Mouse (Mus musculus) lung, postnatal 4 days (tissue): Measurements from ENCODE around the gene Ypel4.
"Not testable (repeated sequence)": the region's sequence is repeated elsewhere in the genome, so short reads cannot be mapped to it uniquely, and the experiment has no call there.

ENCODE experiments used
- DNase-seq, 2 experiments: peaks; one replicate each; pipeline ENCODE4 v3.0.0; 2021

Ypel4 gene

GRCm38 (mm10) chr2:84728191-84728590, 5.7 kb upstream of the Ypel4 start:
- not testable (repeated sequence) for DNase-seq

DNA sequence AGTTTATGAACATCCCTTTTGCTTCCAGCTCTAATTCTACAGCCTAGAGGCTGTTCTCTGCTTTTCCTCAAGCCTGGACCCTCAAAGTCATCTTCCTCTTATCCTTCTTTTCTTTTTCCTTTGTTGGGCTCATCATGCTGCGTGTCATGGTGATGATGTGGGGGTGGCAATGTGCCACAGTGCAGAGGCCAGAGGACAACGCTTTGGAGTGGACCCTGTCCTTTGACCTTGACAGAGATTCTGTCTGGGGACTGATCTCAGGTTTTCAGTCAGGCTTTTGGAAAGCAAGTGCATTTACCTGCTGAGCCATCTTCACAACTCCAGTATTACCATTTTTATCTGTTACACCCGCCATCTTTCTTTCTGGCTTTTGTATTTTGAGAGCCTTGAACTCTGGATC, 2.7 kb upstream of the Ypel4 start:
- DNase-seq: no peak

DNA sequence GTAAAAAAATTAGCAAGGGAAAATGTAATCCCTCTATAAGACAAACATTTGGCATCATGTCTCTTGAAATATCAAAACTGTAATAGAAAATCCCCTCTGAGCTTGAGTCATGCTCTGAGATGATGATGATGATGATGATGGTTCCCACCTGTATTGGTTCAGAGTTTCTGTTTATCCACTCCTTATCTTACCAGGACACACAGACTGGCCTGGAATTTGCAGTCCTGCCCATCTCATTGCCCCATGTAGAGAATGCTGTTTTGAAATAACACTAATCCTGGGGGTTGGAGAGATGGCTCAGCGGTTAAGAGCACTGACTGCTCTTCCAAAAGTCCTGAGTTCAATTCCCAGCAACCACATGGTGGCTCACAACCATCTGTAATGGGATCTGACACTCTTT, 1.5 kb upstream of the Ypel4 start:
- DNase-seq: no peak

DNA sequence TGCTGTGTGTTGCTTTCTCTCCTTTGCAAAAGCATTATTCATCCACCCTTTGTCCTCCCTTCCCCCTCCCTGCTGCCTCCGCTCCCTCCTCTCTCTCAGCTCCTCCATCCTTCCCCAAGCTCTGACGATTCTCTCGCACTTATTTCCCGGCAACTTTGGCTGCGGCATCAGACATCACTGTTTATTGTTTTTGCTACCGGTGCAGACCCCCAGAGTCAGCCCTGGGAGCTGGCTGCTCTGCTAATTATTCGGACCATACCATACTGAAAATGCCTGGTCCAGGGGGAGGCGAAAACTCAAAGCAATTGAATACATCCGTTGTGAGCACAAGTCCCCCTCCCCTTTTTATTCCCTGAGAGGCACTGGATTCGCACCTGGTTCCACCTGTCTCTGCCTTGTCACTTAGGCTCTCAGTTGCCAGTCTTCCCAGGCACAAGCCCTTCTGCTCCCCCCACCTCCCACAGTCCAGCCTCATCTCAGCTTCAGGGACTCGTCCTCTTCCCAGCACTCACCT, 550 bp downstream of the Ypel4 start:
- no peak for DNase-seq

- no peak for DNase-seq
These were observed 1.1 kb downstream of the Ypel4 start for GRCm38 (mm10) chr2:84734919-84735318.

DNA sequence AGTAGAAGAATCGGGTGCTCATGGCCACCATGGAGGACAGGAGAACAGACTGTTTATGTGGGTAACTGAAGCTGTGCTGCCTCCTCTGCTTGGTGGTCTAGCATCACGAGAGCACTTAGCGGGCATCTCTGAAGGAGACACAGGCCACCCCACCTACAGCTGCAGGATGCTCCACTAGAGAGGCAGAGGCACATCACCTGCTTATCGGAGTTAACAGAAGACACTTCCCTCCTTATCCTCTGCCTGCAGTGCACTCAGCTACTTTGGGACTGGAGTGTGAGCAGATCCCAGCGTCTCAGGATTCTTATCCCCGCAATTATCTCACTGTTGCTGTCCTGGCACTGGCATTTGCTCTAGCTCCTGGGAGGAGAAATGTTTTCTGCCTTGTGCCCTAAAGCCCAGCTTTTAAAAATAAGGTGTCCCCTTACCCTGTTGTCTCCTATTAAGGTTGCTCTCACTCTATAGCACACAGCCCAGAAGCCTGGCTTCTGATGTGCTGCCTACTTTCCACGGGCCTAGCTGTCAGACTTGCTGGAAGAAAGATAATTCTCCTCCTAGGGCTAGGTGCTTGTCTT, 1.6 kb downstream of the Ypel4 start:
- DNase-seq: no peak

DNA sequence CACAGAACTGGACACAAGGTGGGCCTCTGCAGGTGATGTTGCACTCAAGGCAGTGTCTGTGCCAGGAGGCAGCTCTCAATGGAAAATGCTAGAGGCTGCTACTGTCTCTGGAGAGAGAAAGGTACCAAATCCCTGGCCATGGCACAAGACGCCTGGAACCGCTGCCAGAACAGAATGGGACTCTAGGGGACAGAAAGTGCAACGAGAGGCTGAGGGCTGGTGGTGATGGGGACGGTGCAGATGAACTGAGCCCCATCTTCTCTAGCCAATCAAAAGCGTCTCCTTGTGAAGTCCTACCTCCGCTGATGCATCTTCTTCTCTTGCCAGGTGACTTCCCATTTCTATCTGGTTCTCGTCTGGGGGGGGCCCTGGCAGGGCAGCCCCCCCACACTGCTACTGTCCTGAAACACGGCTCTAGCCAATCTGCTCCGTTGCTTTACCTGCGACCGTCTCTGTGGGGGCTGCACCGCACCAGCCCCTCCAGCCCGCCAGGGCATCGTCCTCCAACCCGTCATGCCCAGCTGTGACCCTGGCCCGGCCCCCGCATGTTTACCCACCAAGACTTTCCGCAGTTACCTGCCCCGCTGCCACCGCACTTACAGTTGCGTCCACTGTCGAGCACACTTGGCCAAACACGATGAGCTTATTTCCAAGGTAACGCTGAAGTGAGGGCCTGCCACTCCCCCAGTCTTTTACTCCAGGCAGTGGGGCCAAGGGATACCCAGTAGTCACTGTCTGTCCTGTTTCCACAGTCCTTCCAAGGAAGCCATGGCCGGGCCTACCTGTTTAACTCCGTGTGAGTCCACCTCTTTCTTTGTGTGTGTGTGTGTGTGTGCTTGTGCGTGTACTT, 2.7 kb downstream of the Ypel4 start:
- DNase-seq: peak in 1 of 2 experiments; percentile 31

- DNase-seq: peak; percentile 36 to 44
These were observed 3.6 kb downstream of the Ypel4 start for GRCm38 (mm10) chr2:84737451-84737925.

GRCm38 (mm10) chr2:84738271-84738911, 4.5 kb downstream of the Ypel4 start:
- DNase-seq: peak; percentile 49 to 60

DNA sequence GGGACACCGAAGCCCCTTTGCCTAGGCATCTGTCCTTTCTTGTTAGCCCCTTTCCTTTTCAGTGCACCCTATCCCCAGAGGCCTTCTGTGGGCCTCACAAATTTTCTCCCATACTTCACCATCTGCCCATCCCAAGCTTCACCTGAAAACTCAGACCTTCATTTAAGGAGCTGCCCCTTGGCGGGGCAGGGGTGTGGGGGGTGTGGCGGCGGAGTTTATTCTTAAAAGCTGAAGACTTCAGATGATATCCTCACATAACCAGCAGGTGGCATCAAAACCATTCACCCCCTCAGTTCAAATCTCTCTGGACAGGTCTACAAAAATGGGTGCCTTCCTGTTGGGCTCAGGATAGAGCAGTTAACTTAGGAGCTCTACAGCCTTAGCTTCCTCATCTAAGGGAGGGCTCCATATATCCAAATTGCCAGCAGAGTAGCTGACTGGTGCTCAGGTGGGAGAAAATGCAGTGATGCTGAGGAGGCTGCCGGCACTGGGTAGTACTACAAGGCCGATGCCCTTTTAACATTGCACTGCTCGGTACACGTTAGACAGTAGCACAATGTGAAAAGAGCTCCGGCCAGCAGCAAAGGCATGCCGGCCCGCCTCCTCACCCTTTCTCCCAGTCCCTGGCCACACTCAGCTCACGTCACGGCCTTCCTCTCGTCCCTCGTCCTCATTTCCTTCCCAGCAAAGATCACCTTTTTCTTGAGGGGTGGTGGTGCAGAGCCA, 6.9 kb downstream of the Ypel4 start:
- peak in 1 of 2 experiments; percentile 51 for DNase-seq

DNA sequence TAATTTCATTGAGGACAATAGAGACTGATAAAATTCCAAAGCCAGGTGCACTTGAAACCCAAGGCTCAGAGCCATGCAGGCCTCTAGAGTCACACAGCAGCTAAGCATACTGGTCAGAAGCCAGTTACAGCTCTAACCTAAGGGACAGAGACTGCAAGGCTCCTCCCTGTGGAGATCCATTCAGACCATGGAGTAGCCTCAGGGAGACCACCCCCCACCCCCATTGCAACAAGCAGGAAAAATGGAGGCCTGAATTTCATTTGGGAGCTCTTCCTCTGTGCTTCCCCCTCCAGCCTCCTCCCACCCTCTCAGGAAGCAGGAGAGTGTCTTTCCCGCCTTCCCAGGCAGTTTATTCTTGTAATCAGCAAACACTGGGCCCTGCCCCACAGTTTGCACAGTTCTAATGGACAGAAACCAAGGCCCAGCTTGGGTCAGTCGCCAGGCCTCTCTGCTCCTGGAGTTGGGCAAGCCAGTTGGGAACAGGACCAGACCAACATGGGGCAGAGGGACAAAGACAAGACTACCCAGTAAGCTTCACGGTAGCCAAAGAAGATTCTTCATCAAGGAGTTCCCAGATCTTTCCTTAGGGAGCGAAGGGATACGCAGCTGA, 8.1 kb downstream of the Ypel4 start:
- peak; percentile 44 to 66 for DNase-seq

DNA sequence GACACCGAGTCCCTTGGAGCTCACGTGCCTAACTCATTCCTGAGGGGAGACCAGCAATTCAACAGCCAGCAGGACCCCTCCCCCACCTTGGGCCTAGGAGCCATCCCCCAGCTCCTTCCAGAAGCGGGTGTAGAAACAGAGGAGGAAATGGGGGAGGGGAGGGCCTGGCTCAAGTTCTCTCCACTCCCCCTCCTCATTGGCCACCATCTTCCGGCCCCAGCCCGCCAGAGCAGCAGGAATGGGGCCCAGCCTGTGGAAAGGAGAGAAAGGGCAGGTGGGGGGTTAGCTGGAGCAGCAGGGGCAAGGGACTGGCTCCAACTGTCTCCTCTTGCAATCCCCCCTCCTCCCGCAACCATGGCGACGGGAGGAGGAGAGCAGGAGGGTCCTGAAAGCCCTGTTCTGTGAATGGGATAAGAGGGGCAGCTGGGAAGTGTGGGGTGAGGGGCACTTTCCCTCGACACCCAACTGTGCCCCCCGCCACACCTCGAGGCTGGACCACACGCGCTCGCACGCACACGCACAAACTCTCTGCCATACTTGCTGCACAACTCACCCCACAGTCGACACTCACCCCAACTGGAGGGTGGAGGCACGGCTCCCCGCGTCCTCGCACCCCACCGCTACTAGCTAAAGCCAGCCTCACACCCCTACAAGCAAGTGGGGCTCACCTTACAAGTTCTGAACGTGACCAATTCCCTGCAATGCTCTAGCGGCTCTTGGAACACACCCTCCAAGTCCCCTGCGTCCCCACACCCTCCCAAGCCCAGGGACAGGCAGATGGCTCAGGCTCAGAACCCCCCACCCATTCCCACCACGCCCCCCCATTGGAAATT, 8.8 kb downstream of the Ypel4 start:
- peak; percentile 63 to 74 for DNase-seq

DNA sequence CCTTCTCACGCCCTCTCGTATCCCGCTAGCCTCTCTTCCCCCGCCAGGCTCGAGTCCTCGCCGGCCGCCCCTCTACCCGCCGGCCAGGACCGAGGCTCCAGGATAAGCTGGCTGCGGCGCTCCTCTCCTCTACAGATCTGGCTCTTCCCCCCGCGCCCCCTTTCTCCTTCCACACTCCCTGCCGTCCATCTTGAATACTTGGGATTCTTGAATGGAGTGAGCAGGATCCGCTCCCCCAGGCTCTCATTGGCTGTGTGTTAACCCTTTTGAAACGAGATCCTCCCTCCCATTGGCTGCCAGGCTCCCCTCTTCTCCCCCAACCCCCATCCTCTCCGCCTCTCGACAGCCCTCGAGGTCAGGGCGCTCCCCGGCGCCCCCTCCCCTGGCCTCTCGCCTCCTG, 9.7 kb downstream of the Ypel4 start, which contains the start of gene Gm19426:
Gm19426 (minus strand) TSS at position 95 of the 400 bp plus-strand sequence.
- DNase-seq: peak; percentile 86 to 91

- DNase-seq: peak in 1 of 2 experiments; percentile 55
These were observed 10.3 kb downstream of the Ypel4 start for GRCm38 (mm10) chr2:84744126-84744525.

DNA sequence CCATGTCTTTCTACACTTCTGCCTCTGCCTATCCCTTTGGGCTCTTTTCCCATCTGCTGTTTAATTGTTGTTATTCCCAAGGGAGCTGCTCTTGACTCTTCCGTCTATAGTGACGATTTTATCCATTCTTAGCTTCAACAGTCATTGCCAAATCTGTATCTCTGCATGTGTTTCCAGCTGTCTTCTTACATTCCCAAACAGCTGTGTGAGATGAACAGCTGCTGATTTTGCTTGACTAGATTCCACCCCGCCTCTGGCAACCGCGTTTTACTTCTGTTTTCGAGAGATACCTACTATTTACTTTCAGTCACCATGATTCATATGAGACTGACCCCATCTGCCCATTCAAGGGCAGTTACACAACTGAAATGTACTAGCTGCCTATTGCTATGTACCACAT, 16.3 kb downstream of the Ypel4 start:
- peak in 1 of 2 experiments; percentile 74 for DNase-seq

DNA sequence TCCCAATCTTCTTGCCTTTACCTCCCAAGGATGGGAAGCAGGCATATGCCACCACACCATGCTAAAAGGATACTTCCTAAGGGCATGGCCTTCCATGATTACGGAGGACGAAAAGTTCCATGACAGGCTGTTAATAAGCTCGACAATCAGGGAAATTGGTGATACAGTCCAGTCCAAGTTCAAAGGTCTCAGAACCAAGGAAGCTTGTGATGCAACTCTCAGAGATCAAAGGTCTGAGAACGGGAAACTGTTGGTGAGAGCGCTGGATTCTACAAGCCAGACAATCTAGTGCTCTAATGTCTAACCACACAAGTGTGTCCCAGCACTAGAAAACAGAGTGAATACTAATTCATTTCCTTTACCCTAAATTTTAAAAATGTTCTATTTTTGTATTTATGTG, 22.4 kb downstream of the Ypel4 start:
- DNase-seq: no peak

GRCm38 (mm10) chr2:84757026-84757682, 23.3 kb downstream of the Ypel4 start:
- DNase-seq: no peak

- peak in 1 of 2 experiments; percentile 63 for DNase-seq
These were observed 24.8 kb downstream of the Ypel4 start for GRCm38 (mm10) chr2:84758542-84759127.

DNA sequence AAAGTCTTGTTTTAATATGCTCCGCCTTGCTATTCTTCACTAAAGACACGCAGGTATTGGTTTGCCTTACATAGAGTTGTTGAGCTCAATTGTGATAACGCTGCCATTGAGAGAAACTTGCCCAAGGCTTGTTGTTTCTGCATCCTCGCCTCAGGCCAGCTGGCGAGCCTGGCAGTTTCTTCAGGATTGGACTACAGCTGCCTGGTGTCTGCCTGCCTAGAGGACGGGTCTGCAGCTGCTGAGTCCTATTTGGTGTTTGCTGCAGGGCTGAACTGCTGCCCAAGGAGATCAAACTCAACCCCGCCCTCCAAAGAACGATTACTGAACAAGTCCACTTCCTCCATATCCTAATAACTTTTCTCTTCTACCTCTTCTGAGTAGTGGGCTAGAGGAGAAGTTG, 26.9 kb downstream of the Ypel4 start:
- DNase-seq: no peak

GRCm38 (mm10) chr2:84761309-84761708, 27.5 kb downstream of the Ypel4 start:
- no peak for DNase-seq
